In genomic region chr15:71375775-71376174, GRCm38 (mm10) we compare ENCODE assay signal across 9 mouse cellular contexts.
A peak's percentile ranks its signal among the peaks of the same experiment; 100 is the strongest.
DNase-seq lines count a peak whose midpoint lies in the region; ATAC-seq lines count a peak whose summit lies in the region.
"Had no signal": no experiment of that assay in that cellular context is flagged by ENCODE, and none has a peak within 500 bp of the region (broad histone marks: within the 10 kb centered on the region; RNA-seq: fewer than 3 reads in every experiment).

No protein-coding gene starts in this region.

- H3K9me3 ChIP-seq in forebrain, embryonic 10.5 days = no peaks in the 10 kb centered on the region
- H3K9me3 ChIP-seq in midbrain, embryonic 14.5 days (ENCODE audit: control insufficient read depth, low read length) = no peaks in the 10 kb centered on the region
- H3K9me3 ChIP-seq: liver, embryonic 13.5 days had no signal

- no peaks in the 10 kb centered on the region for H3K27me3 ChIP-seq in forebrain, embryonic 10.5 days (ENCODE audit: poor library complexity, severe bottlenecking)
- no peaks in the 10 kb centered on the region for H3K27me3 ChIP-seq in midbrain, embryonic 14.5 days (ENCODE audit: control insufficient read depth, insufficient read depth, low read length)
- H3K27me3 ChIP-seq: liver, embryonic 13.5 days had no signal

- H3K36me3 ChIP-seq in forebrain, embryonic 10.5 days (replicated peaks) = no peaks in the 10 kb centered on the region
- H3K36me3 ChIP-seq in midbrain, embryonic 14.5 days (ENCODE audit: control insufficient read depth, insufficient read depth, low read length) = no peaks in the 10 kb centered on the region
- H3K36me3 ChIP-seq: liver, embryonic 13.5 days had no signal

- 59% methylated on average over 3 of the region's 3 CpGs for WGBS in forebrain, embryonic 10.5 days
- 46% methylated on average over 3 of the region's 3 CpGs for WGBS in midbrain, embryonic 14.5 days

- ATAC-seq in midbrain, embryonic 14.5 days (ENCODE audit: low FRiP score, low TSS enrichment) = no peak

- H3K4me2 ChIP-seq in midbrain, embryonic 14.5 days (ENCODE audit: low read length) = no peak overlapping the region
- H3K4me2 ChIP-seq: liver, embryonic 13.5 days had no signal

- peak; percentile 81 for DNase-seq in NIH3T3 (ENCODE audit: low read depth)
- DNase-seq in brain, adult 2 months (ENCODE audit: low read depth, low spot score) = peak; percentile 80
- DNase-seq in forebrain, embryonic 10.5 days (ENCODE audit: extremely low spot score, low spot score) = peak; percentile 20
- peak; percentile 3 to 6 for DNase-seq in kidney, postnatal 4 days
- peak; percentile 87 for DNase-seq in midbrain, embryonic 14.5 days
- no peak for DNase-seq in gastrocnemius, postnatal 10 days
- no peak for DNase-seq in spleen, adult 12 weeks (ENCODE audit: low spot score)
- no peak for DNase-seq in urinary bladder, adult 2 months (ENCODE audit: low spot score)
- DNase-seq: liver, embryonic 13.5 days had no signal

- no peak overlapping the region for H3K9ac ChIP-seq in midbrain, embryonic 14.5 days (replicated peaks; ENCODE audit: low read length)
- H3K9ac ChIP-seq: liver, embryonic 13.5 days had no signal

- no peak overlapping the region for H3K4me3 ChIP-seq in forebrain, embryonic 10.5 days
- no peak overlapping the region for H3K4me3 ChIP-seq in midbrain, embryonic 14.5 days (replicated peaks; ENCODE audit: low read depth, low read length)
- H3K4me3 ChIP-seq: liver, embryonic 13.5 days had no signal

- H3K4me1 ChIP-seq in forebrain, embryonic 10.5 days = no peaks in the 10 kb centered on the region
- H3K4me1 ChIP-seq in midbrain, embryonic 14.5 days (ENCODE audit: control insufficient read depth, insufficient read depth, low read length) = no peaks in the 10 kb centered on the region
- H3K4me1 ChIP-seq: liver, embryonic 13.5 days had no signal

- H3K27ac ChIP-seq in forebrain, embryonic 10.5 days = no peak overlapping the region
- H3K27ac ChIP-seq in midbrain, embryonic 14.5 days (replicated peaks; ENCODE audit: low read depth, low read length) = no peak overlapping the region
- H3K27ac ChIP-seq: liver, embryonic 13.5 days had no signal

Comparison
In these comparisons a context has a peak if more than half of its experiments do, and no peak if none do; other contexts are left out.
1. DNase-seq: peak in NIH3T3 (single experiment), brain, adult 2 months (single experiment), forebrain, embryonic 10.5 days (single experiment), kidney, postnatal 4 days (2 of 2) and midbrain, embryonic 14.5 days (single experiment); none in gastrocnemius, postnatal 10 days (single experiment), spleen, adult 12 weeks (single experiment) and urinary bladder, adult 2 months (single experiment).